Mouse (Mus musculus): ENCODE measurements around the gene Vmn1r224.

Gene Vmn1r224

DNA sequence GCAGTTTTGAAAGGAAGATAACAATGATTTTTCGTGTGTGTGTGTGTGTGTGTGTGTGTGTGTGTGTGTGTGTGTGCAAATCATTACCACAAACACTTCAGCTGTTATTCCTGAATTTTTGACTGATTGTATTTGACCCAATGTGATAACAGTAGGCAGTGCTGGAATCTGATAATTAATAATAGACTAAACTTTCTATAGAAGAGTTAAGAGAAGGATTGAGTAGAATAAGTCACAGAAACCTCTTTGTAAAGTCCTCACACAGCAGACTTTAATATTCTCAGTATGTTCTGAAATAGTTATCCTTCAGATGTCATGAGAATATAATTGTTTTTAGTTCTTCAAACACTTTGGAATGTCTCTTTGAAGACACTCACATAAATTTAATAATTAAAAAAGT lies at the start of gene Vmn1r224:
Vmn1r224 (plus strand) TSS at position 301 of the 400 bp plus-strand sequence.
- DNase-seq, result no peak

DNA sequence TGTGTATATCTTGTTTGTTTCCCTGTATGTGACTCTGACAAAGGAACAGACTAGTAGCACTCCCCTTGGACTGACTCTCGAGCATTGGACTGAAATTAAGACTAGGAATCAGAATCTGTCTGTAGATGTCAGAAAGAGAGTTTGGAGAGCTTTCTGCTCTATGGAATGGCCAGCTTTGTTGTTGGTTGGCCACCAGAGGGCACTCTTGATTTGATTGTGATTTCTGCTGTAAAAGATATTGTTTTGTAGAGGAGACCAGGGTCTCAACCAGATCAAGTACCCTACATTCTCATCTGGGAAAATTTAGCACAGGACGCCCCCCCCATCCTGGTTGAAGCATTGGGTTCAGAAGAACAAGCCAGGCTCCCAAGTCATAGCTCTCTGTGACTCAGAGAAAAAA lies 14.8 kb upstream of the Vmn1r224 start:
- DNase-seq, result peak in 1 of 2 experiments; percentile 2

DNA sequence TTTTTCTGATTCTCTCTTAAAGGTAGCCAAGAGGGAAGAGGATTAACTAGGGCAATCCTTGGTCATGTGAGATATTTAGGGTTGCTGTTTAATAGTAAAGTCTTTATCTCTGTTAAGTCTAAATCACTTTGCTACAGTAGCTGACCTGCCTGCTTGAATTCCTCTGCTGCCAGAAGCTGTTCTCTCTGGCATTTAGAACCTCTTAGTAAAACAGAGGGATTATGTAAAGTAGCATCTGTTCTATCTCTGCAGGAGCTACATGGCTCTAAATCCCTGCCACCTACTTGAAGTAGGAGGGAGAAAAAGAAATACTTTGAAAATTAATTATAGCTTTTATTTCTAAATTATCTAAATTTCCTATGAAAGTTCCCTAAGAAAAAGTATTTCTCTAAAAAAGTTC lies 25.3 kb downstream of the Vmn1r224 start:
- no peak for DNase-seq

DNA sequence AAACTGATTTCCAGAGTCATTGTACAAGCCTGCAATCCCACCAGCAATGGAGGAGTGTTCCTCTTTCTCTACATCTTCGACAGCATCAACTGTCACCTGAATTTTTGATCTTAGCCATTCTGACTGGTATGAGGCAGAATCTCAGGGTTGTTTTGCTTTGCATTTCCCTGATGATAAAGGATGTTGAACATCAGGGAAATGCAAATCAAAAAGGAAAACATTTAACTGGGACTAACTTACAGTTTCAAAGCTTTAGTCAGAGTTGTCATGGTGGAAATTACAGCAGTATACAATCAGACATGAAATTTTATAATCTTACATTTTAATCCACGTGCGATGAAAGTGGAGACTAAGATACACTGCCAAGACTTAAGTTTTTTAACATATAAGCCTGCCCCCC lies 59.4 kb downstream of the Vmn1r224 start:
- DNase-seq, result no peak

Measured in cerebellum, postnatal 10 days (tissue).